Mouse (Mus musculus) gastrocnemius, postnatal 14 days (tissue): Measurements from ENCODE around the gene Clgn. TPM values are rescaled to one million over a fixed set of nuclear protein-coding genes. Genes with fewer than 3 reads are reported as not detected.

Source experiments
- DNase-seq: peaks from one replicate; pipeline ENCODE4 v3.0.0; 2021; ENCODE audit warnings: mixed read lengths
- intact Hi-C: fragments of 180-260 bp; cut with DNase I; formaldehyde crosslinking; loops from one replicate; pipeline ENCODE4 v1.15.1; 2025; ENCODE audit warnings: low total_unique reads
- long read RNA-seq, 2 experiments: library from polyadenylated mRNA; stranded (forward); transcript quantifications; one replicate each; pipeline ENCODE4 v2.0.0; 2021
- total RNA-seq, 2 experiments: library from RNA; stranded (reverse); gene quantifications; 2 replicates each; pipeline ENCODE4 v1.2.3; 2021

Gene Clgn
- total RNA-seq = not detected
- long read RNA-seq, experiment 1 = 0 reads
- long read RNA-seq, experiment 2 = 0 reads

DNA sequence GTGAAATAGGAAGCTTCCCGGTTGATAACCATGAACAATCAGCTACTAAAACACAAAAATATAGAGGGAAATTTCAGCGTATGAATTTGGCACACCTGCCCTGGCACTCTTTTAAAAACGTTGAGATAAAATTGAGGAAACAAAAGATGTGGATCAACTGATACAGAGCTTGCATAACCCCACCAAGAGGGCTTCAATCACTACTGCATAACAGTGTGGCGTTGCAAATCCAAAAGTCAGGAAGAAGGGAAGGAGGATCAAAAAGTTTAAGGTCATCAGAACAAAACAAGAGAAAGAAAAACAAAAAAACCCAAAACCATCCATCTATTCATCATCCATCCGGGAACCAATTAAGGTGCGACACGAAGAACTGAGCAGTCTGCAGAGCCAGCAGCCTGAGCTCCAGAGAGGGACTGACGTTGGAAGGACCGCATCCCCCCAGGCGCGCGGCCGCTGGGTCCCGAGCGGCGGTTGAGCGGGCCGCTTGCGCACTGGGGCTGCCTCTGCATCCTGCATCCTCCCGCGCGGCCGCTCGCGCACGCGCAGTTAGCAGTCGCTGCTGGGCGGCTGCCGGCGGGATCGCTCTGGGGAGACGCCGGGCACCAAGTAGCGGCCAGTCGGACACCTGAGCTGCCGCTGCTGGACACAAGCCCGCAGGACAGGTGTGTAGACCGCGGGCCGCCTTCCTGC, at the start of gene Clgn:
TSS of gene Clgn (plus strand) at position 552 of the 690 bp plus-strand sequence.
- DNase-seq = peak; percentile 28
- intact Hi-C loops = no loop called here

DNA sequence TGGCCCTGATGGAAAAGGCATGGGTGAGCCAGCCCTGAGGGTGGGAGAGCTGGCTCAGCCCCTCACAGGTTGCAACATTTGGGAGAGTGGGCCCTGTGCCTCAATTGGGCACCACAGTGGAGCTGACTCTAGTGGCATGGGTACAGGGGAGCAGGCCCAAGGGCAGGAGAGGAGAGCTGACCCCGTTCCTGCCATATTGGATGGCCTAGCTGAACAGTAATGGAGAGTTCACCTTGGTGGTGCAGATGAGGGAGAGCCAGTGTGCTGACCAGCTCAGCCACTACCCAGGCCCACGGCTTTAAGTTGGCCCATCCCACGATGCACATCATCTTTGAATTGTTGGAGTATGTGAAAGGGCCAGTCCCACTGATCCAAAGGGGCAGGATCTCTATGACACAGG, 47.6 kb upstream of the Clgn start:
- intact Hi-C loops = loop anchor here (10.0 kb wide), 2 partner anchors 77 to 237 kb away; no protein-coding TSS in a partner anchor
- no peak for DNase-seq

DNA sequence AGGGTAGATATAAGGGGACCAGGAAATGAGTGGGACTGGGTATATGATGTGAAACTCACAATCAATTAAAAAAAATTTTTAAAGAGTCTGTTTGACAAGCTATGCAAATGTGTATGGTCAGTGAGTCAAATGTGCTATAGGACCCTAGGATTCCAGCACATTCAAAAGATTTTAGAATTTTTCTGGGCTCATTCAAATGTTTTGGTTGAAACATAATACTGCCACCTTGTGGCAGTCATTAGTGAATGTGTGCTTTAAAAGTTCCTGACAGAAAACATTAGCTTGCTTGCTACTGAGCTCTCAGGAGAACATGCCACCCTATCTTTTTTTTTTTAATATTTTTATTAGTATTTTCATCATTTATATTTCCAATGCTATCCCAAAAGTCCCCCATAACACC, 47.0 kb upstream of the Clgn start:
- intact Hi-C loops = loop anchor here (10.0 kb wide), 2 partner anchors 78 to 238 kb away; no protein-coding TSS in a partner anchor
- no peak for DNase-seq

DNA sequence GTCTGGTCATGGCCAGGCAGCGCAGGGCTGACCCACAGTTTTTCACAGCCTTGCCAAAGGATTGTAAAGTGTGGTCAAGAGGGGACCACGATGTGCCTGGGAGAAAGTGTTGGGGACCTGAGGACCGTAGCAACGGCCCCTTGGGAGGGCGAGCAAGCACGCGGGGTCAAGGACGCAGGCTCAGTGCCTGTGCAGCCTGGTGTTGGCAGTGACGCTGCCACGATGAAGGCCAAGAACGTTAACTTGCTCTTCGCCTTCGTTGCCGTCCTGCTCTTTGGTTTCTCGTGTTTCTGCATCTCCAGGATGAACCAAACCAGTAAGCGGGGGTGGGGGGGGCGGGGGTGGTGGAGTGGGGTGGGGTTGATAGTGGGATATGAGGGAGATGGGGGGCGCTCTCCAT, 41.4 kb upstream of the Clgn start, which contains the start of gene Mgat4d:
TSS of gene Mgat4d (plus strand) at position 209 of the 400 bp plus-strand sequence.
- DNase-seq = no peak
- intact Hi-C loops = loop anchor here (10.0 kb wide), 2 partner anchors 83 to 243 kb away; no protein-coding TSS in a partner anchor

DNA sequence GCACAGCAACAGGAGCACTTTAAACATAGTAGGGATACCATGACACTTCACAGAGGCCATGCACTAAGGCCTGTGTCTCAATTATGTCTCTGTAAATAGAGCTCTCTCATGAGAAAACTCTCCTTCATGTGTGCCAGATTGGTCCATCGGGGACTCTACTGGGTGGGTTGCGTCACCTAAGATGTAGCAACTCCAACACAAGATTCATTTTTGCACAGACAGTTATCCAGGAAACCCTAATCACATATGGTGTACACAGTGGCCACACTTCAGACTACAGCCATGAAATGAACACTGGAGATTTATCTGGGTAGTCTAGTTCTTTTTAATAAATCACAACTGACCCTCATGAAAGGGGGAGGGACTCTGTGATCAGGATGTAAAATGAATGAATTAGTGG, 38.4 kb upstream of the Clgn start:
- DNase-seq = no peak
- intact Hi-C loops = no loop called here

DNA sequence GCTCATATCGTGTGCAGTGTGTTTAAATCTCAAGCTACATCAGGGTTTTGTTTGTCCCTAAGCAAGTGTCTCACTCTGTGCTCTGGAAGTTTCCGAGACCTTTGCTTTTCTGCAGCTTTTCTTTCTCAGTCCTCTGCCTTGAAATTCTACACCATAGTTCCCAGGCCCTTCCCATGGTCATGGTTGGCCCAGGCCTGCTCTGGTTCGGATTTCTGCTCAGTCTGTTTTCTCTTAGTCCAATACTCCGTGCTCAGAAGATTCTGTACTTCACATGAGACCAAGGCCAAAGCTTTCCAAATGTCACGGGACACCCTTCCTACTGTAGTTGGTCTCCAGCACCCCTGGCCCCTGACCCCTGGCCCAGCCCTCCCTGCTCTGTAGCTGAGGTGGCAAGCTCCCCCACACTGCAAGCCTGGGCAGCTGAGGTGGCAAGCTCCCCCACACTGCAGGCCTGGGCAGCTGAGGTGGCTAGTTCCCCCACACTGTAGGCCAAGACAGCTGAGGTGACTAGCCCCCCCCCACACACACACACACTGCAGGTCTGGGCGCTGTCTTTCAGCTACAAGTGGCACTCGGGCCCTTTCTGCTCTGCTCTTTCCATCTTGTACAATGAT, 26.4 kb upstream of the Clgn start:
- intact Hi-C loops = no loop called here
- DNase-seq = peak; percentile 36

DNA sequence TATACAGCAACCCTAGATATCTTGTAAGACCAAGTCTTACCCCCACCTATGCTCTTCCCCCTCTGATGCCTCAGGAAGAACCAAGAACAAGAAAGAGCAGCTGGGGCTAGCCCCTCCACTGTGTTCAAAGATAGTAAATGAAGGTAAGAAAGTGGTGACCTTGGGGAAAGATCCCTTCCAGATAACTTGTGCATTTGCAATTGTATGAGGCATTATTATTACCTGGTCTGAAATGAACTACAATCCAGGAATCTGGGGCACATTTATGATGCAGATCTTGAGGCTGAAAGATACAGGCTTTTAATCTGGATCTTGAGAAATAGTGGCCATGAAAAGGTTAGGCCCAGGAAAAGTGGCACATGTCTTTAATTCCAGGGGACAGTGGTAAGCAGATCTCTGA, 12.4 kb upstream of the Clgn start:
- intact Hi-C loops = no loop called here
- DNase-seq = no peak

DNA sequence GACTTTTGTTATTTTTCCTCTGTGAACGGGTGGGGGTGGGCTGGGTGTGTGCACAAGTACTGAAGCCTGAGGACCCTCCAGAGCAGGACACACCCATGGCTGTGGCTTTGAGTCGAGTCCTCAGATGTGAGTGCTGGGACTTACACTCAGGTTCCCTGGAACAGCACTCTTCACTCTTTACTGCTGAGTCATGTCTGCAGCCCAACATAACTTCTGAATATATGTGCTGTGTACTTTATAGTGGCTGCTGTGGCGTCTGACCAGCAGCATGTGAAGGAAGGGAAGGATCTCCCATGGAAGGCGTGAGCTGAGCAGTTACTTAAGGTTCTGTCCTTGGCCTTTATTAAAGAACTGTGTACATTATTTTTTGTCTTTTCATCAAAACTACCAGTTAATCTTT, 9.5 kb upstream of the Clgn start:
- intact Hi-C loops = no loop called here
- no peak for DNase-seq

DNA sequence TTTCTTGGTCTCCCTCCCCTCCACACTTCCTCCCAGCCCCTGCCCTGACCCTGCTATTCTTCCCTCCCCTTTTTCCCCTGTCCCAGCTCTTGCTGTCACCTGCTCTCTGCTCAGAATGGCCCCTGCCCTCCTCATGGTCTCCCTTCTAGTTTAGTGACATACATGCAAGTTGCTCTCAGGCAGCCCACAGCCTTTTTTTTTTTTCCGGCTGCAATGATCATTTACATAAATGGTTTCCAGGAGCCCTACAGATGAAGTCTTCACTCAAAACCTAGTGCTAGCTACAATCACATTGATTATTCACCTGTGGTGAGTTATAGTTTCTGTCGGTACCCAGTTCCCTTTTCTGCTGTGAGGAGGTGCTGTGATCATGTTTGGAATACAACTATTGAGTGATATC, 8.7 kb upstream of the Clgn start:
- no peak for DNase-seq
- intact Hi-C loops = no loop called here

DNA sequence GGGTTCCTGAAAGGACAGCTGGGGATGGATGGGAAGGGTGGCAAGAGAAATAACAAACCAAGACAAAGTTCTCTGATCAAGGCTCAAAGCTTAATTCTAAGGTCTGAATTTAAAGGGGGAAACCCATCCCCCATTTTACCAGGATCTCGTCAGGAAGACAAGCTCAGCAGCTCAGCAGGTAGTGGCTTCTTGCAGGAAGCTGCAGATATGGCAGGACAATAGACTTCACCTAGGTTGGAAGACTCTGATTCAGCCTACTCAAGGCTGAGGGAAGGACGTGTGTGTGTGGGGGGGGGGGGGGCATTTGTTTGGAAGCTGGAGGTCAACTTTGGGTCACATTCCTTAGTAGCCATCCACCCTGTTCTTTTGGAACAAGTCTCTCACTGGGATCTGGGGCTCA, 6.8 kb upstream of the Clgn start:
- intact Hi-C loops = no loop called here
- no peak for DNase-seq

DNA sequence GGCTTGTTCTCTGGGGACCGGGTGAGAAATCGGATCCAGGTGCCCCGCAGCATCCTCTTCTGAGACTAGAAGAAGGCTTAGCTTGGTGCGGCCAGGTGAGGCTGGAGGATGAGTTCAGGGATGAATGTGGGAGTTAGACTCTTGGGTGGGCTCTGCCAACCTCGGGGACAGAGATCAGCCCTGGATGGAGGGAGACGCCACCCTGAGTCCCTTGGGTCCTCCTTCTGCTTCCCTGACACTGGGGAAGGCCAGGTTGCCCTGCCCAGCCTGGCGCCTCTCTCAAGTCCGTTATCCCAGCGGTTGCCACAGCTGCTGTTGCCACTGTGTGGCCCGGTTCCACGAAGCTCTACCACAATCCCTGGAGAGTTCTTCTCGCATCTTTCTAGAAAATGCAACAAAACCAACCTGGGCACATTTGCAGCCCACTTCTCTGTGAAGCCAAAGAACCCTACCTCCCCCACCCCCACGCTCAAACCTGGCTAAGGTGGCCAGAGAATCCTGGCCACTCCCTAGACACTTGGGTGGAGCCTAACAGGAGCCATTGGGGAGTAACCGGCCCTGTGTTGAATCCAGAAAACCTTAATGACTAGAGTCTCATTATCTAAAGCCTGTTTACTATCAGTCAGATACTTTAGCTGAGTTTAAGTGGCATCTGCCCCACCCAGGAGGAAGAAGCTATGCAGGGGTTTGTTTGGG, 487 bp downstream of the Clgn start:
- no peak for DNase-seq
- intact Hi-C loops = no loop called here

DNA sequence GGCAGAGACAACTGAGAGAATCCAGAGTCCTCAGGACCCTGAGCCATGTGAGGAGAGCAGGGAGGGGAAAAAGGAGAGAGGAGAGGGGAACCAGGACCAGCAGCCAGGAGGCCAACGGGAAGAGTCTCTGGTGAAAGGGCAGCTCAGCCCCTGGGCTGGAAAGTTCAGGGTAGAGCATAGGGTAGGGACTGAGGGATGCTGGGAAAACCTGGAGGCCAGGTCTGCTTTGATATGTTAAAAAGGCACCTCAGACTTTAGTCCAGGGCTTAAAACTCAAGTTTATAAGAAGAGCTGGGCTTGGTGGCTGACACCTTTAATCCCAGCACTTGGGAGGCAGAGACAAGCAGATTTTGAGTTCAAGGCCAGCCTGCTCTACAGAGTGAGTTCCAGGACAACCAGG, 2.9 kb downstream of the Clgn start:
- intact Hi-C loops = no loop called here

DNA sequence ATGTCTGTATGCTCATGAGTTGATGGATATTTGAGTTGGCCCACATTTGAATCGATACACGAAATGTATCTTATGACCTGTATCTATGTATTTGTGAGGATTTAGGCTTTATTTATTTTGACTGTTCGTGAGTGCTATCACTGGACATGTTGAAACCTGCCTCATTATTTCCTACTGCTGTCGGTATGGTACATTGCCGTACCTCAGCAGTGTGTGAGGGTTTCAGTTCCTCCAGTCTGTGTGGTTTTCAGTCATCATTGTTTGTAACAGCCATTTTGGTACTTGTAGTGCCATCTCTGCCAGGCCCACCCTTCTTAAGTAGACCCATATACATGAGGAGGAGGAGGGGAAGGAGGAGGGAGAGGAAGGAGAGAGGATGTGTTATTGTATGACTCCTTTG, 4.7 kb downstream of the Clgn start:
- intact Hi-C loops = no loop called here
- DNase-seq = no peak

More for the DNA sequence above, 2.9 kb downstream of the Clgn start:
- no peak for DNase-seq

DNA sequence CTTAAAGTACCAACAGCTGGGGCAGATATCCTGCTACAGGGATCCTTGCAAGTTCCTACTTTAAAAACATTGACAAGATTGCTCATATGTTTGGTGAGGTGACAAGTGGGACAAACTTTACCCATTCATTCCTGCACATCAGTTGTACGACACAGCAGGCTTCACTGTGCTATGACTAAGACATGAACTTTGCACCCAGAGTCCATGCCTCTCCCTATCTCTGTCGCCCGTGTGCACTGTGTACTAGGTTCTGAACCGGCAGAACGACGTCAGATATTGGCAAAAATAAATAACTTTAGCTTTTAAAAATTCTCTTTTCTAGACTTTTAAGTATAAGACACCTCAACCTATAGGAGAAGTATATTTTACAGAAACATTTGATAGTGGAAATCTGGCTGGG, 7.0 kb downstream of the Clgn start:
- intact Hi-C loops = no loop called here
- no peak for DNase-seq

DNA sequence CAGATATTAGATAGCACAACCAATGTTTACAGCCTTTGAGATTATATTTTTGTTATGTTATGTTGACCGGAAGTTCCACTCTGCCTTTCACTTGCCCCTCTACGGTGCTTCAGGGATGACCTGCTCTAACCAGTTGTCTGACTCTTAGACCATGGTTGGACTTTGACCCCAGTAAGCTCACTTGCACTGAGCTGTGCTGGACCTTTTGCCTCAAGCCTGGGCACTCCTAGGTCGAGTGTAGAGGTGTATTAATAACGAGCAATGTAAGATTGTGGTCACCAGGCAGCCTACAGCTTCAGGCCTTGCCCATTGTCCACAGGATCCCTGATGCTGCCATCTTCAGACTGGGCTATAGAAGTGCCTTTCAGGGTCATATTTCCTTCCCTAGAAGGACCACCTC, 8.1 kb downstream of the Clgn start:
- intact Hi-C loops = no loop called here
- DNase-seq = no peak

DNA sequence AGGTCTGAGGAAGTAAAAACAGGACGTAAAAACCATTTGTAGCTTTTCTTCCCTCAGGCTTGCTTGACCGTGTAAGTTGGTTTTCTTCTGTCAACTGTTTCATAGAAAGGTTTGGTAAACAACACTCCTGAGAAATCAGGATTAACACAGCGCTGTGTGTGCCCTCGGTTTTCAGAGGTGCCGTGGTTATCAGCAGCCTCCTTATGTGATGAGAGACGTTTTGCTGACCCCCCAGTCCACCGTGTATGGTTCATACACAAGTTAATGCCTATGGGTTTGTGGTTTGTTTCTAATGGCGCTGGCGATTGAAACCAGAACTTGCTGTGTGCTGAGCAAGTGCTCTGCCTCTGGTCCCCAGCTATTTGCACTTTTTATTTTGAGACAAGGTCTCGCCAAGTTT, 15.9 kb downstream of the Clgn start:
- intact Hi-C loops = loop anchor here (10.0 kb wide), 1 partner anchor 141 kb away; no protein-coding TSS in a partner anchor

DNA sequence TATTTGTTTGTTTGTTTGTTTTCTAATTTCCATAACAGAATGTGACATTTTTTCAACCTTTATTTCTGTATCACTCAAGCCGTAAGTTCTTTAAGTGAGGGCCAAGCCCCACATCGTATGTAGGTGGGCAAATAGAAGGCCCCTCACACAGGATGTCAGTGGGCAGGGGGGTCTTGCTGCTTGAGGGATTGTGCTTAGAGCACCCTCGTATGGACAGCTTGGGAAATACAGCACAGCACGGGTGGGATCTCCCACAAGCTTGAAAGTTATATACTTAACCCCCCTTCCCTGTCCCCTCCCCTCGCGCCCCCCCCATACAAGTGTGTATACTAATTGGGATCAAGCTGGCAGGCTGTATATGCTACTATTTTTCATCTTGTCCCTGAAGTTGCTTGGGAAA, 17.2 kb downstream of the Clgn start:
- intact Hi-C loops = loop anchor here (10.0 kb wide), 1 partner anchor 142 kb away; no protein-coding TSS in a partner anchor

More for the DNA sequence above, 15.9 kb downstream of the Clgn start:
- no peak for DNase-seq

DNA sequence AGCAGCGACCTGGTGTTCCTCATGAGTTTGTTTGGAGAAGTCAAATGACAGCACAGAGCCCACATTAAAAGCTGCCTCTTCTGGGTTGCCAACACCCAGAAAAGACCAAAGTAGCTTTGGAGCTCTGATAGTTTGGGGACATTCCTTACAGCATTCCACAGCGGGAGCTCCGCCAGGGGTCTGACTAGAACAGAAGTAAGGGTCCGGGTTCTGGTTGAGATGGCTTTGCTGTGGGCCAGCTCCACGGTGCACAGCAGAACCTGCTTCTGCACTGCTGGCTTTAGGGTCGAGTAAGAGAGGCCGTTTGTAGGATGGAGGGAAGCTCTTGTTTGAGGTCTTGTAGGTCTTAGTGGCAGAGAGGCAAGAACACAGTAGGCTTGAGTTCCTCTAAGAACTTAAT, 18.8 kb downstream of the Clgn start:
- intact Hi-C loops = loop anchor here (10.0 kb wide), 1 partner anchor 144 kb away; no protein-coding TSS in a partner anchor
- DNase-seq = no peak

More for the DNA sequence above, 17.2 kb downstream of the Clgn start:
- DNase-seq = no peak

DNA sequence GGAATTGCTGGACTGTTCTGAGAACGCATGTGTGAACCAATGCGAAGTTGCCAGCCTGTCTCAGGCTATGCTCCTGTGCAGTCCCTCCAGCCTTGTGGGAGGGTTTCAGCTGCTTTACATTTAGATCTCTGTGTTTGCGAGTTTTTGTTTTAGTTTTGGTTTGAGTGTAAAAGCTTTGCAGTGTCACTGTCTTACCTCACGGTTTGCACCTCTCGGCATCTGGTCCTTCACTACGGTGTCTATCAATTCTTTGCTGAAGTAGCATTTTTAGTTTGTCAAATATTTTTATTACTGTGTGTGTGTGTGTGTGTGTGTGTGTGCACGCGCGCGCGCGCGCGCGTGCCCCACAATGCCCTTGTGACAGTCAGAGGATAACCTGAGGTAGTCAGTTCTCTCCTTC, 27.2 kb downstream of the Clgn start:
- DNase-seq = no peak
- intact Hi-C loops = no loop called here

DNA sequence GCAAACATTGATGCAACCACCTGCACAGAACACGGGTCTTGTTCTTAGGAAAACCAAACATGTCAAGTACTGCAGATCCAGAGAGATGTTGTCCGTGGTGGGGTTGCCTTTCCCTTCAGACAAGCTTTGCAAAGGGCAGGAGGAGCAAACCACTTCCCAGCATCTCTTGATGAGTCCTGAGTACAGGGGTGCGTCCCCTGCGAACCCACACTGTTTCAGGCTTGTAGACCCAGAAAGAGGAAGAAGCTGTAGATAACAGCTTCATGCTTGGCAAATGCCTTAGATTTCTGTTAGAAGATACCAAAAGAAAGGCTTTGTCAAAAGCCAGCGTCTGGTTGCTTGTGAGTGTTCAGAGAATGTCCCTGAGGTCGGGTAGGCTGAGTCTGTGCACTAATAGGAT, 28.3 kb downstream of the Clgn start:
- intact Hi-C loops = no loop called here
- no peak for DNase-seq
